In genomic region chr5:3501564-3502001, GRCm38 (mm10) we compare ENCODE assay signal across 8 mouse cellular contexts. TPM values are rescaled to one million over a fixed set of nuclear protein-coding genes. Genes with fewer than 3 reads are reported as not detected.
DNase-seq lines count a peak whose midpoint lies in the region; ATAC-seq and TF ChIP-seq lines count a peak whose summit lies in the region.

No protein-coding gene starts in this region.

- in situ Hi-C loops in CH12.LX (cut with MboI; ENCODE audit: low pct_ligation_motif_present, low pct_unique_long_range_greater_than_20kb, low sequenced_read_pairs), result no loop called here

- dilution Hi-C loops in CH12.LX (cut with MboI; ENCODE audit: extremely low pct_ligation_motif_present, extremely low pct_unique_long_range_greater_than_20kb, low sequenced_read_pairs), result no loop called here

- H3K36me3 ChIP-seq in CH12.LX (replicated peaks in 1 of 2; ENCODE audit: control insufficient read depth in 1 of 2, insufficient read depth in 1 of 2, low read length in 1 of 2), result peaks cover 4 to 30% of the 10 kb centered on the region in 2 experiments
- H3K36me3 ChIP-seq in heart, embryonic 14.5 days (ENCODE audit: control insufficient read depth, insufficient read depth, low read length), result no peaks in the 10 kb centered on the region
- no peaks in the 10 kb centered on the region for H3K36me3 ChIP-seq in limb, embryonic 10.5 days

- peaks cover 42 to 97% of the 10 kb centered on the region in 2 experiments for H3K4me1 ChIP-seq in CH12.LX (ENCODE audit: control insufficient read depth in 1 of 2, insufficient read depth in 2 of 2)
- H3K4me1 ChIP-seq in heart, embryonic 14.5 days (ENCODE audit: control insufficient read depth in 2 of 2, insufficient read depth in 2 of 2, low read length in 2 of 2), result peaks cover 18 to 31% of the 10 kb centered on the region in 2 experiments
- H3K4me1 ChIP-seq in limb, embryonic 10.5 days, result peaks cover 27% of the 10 kb centered on the region

- peaks cover 77% of the 10 kb centered on the region for H3K79me2 ChIP-seq in CH12.LX (replicated peaks; ENCODE audit: control insufficient read depth, extremely low read depth, insufficient read depth, poor library complexity, severe bottlenecking)

- no peaks in the 10 kb centered on the region for H3K27me3 ChIP-seq in CH12.LX (replicated peaks)
- H3K27me3 ChIP-seq in heart, embryonic 14.5 days (ENCODE audit: control insufficient read depth, insufficient read depth, low read length), result no peaks in the 10 kb centered on the region
- no peaks in the 10 kb centered on the region for H3K27me3 ChIP-seq in limb, embryonic 10.5 days (ENCODE audit: low read depth, poor library complexity, severe bottlenecking)

- no peak for TF ChIP-seq CTCF in CH12.LX (conservative IDR thresholded peaks at IDR 0.05 in 1 of 2, IDR thresholded peaks at IDR 0.05 in 1 of 2; ENCODE audit: low read depth in 2 of 2, low read length in 2 of 2)

- peak overlapping the region; percentile 99 for H3K27ac ChIP-seq in CH12.LX (ENCODE audit: insufficient read depth, low read depth)
- H3K27ac ChIP-seq in heart, embryonic 14.5 days (replicated peaks in 1 of 2; ENCODE audit: control insufficient read depth in 1 of 2, insufficient read depth in 1 of 2, low read depth in 2 of 2, low read length in 2 of 2), result no peak overlapping the region; a peak in 1 of 4 replicates
- peak overlapping the region; percentile 19; the same call in 1 of the 2 replicates for H3K27ac ChIP-seq in limb, embryonic 10.5 days

- no peak for ATAC-seq in heart, embryonic 14.5 days (ENCODE audit: insufficient number of reproducible peaks, insufficient read depth, low FRiP score, low read depth)

- intact Hi-C loops in left cerebral cortex, postnatal 25 days (cut with DNase I), result no loop called here
- intact Hi-C loops in left cerebral cortex, postnatal 4 days (cut with DNase I), result no loop called here

- TF ChIP-seq RAD21 in CH12.LX (IDR thresholded peaks at IDR 0.05; ENCODE audit: low read depth, low read length), result no peak; the same call in none of the 2 replicates

- H3K4me2 ChIP-seq in CH12.LX (ENCODE audit: insufficient read depth, low read depth, poor library complexity, severe bottlenecking), result peak overlapping the region; percentile 85
- H3K4me2 ChIP-seq in heart, embryonic 14.5 days (ENCODE audit: low read length), result peak overlapping the region; percentile 19; the same call in 1 of the 2 replicates

- 0 out of 2 replicates have a peak, but pooled peaks have one; percentile 24 for TF ChIP-seq POLR2A in CH12.LX (IDR thresholded peaks at IDR 0.05; ENCODE audit: low read depth, low read length)

- no peak overlapping the region for H3K4me3 ChIP-seq in CH12.LX (replicated peaks in 1 of 3; ENCODE audit: low read depth in 2 of 3, low read length in 2 of 3, poor library complexity in 1 of 3)
- no peak overlapping the region for H3K4me3 ChIP-seq in heart, embryonic 14.5 days (ENCODE audit: control insufficient read depth in 1 of 2, insufficient read depth in 1 of 2, low read depth in 1 of 2, low read length in 2 of 2)
- no peak overlapping the region for H3K4me3 ChIP-seq in limb, embryonic 10.5 days

- TF ChIP-seq EP300 in CH12.LX (IDR thresholded peaks at IDR 0.05; ENCODE audit: low read length), result peak; percentile 89

- 38% methylated on average over 8 of the region's 8 CpGs for WGBS in heart, embryonic 14.5 days
- WGBS in limb, embryonic 10.5 days, result 13% methylated on average over 8 of the region's 8 CpGs

- no peaks in the 10 kb centered on the region for H3K9me3 ChIP-seq in CH12.LX (replicated peaks; ENCODE audit: low read length)
- H3K9me3 ChIP-seq in heart, embryonic 14.5 days (ENCODE audit: control insufficient read depth, low read length), result no peaks in the 10 kb centered on the region
- no peaks in the 10 kb centered on the region for H3K9me3 ChIP-seq in limb, embryonic 10.5 days (replicated peaks)

- H3K9ac ChIP-seq in CH12.LX (ENCODE audit: insufficient read depth, low read depth), result peak overlapping the region; percentile 90
- 0 out of 2 replicates have a peak overlapping the region, but pooled peaks have one; percentile 21 for H3K9ac ChIP-seq in heart, embryonic 14.5 days (ENCODE audit: low read length)

- DNase-seq in 3134 (ENCODE audit: extremely low read depth, insufficient read length, low spot score) (peak; percentile 64), CH12.LX (ENCODE audit: extremely low read depth) (peak; percentile 92)
- DNase-seq in limb, embryonic 10.5 days (ENCODE audit: low spot score), result no peak
- no peak for DNase-seq in testis, postnatal 10 days (ENCODE audit: low spot score)
- DNase-seq in left cerebral cortex, postnatal 25 days (ENCODE audit: low spot score in 2 of 2), result no peak
- DNase-seq in layer of hippocampus, adult 9-11 months, result no peak
- no peak for DNase-seq in left cerebral cortex, postnatal 4 days

TF ChIP-seq in CH12.LX, 34 proteins besides CTCF, POLR2A, EP300 and RAD21:
- TF ChIP-seq ZKSCAN1 (IDR thresholded peaks at IDR 0.05; ENCODE audit: borderline replicate concordance, low read depth, low read length) (peak; percentile 76), UBTF (IDR thresholded peaks at IDR 0.05; ENCODE audit: low read depth, low read length) (no peak), POLR2AphosphoS2 (IDR thresholded peaks at IDR 0.05; ENCODE audit: low read depth, low read length) (no peak), CHD2 (IDR thresholded peaks at IDR 0.05; ENCODE audit: low read length) (peak; percentile 74), NRF1 (IDR thresholded peaks at IDR 0.05; ENCODE audit: low read depth, low read length) (no peak), ZMIZ1 (IDR thresholded peaks at IDR 0.05; ENCODE audit: low read depth, low read length) (no peak), ETS1 (conservative IDR thresholded peaks at IDR 0.05; ENCODE audit: low read depth, low read length) (peak; percentile 97), RCOR1 (conservative IDR thresholded peaks at IDR 0.05; ENCODE audit: low read depth, low read length) (peak; percentile 78), MAX (IDR thresholded peaks at IDR 0.05; ENCODE audit: low read length) (peak; percentile 78), USF1 (IDR thresholded peaks at IDR 0.05; ENCODE audit: low read depth, low read length) (no peak), GABPA (IDR thresholded peaks at IDR 0.05; ENCODE audit: insufficient replicate concordance, low read depth, low read length) (no peak), E2F4 (IDR thresholded peaks at IDR 0.05; ENCODE audit: insufficient replicate concordance, low read depth, low read length) (no peak), IRF4 (IDR thresholded peaks at IDR 0.05; ENCODE audit: low read depth, low read length) (peak; percentile 85), USF2 (conservative IDR thresholded peaks at IDR 0.05; ENCODE audit: low read depth, low read length) (no peak), SMC3 (IDR thresholded peaks at IDR 0.05; ENCODE audit: low read depth, low read length) (0 out of 2 replicates have a peak, but pooled peaks have one; percentile 15), HCFC1 (IDR thresholded peaks at IDR 0.05; ENCODE audit: low read depth, low read length) (peak; percentile 29; the same call in 1 of the 2 replicates), ZC3H11A (IDR thresholded peaks at IDR 0.05; ENCODE audit: low read depth, low read length) (no peak), BHLHE40 (IDR thresholded peaks at IDR 0.05; ENCODE audit: low read depth, low read length) (peak; percentile 66), MEF2A (IDR thresholded peaks at IDR 0.05; ENCODE audit: borderline replicate concordance, low read depth, low read length) (peak; percentile 100), MAFK (IDR thresholded peaks at IDR 0.05; ENCODE audit: insufficient replicate concordance, low read length) (0 out of 2 replicates have a peak, but pooled peaks have one; percentile 60), KAT2A (IDR thresholded peaks at IDR 0.05; ENCODE audit: insufficient replicate concordance, low read length) (0 out of 2 replicates have a peak, but pooled peaks have one; percentile 51), MYC (IDR thresholded peaks at IDR 0.05; ENCODE audit: low read depth, low read length) (peak; percentile 77), PAX5 (IDR thresholded peaks at IDR 0.05; ENCODE audit: low read length) (no peak), ZNF384 (IDR thresholded peaks at IDR 0.05; ENCODE audit: low read depth, low read length) (peak; percentile 33; the same call in 1 of the 2 replicates), ELF1 (IDR thresholded peaks at IDR 0.05; ENCODE audit: low read depth, low read length) (peak; percentile 78), MAZ (IDR thresholded peaks at IDR 0.05; ENCODE audit: low read depth, low read length) (peak; percentile 92), NELFE (IDR thresholded peaks at IDR 0.05; ENCODE audit: low read depth, low read length) (0 out of 2 replicates have a peak, but pooled peaks have one; percentile 30), TCF12 (IDR thresholded peaks at IDR 0.05; ENCODE audit: low read depth, low read length) (peak; percentile 82; the same call in 1 of the 2 replicates), TBP (conservative IDR thresholded peaks at IDR 0.05; ENCODE audit: low read depth, low read length) (peak; percentile 59; the same call in 1 of the 2 replicates), CHD1 (IDR thresholded peaks at IDR 0.05; ENCODE audit: low read depth, low read length) (no peak; the same call in 1 of the 2 replicates), JUND (conservative IDR thresholded peaks at IDR 0.05; ENCODE audit: low read depth, low read length) (peak; percentile 59), MXI1 (IDR thresholded peaks at IDR 0.05; ENCODE audit: low read depth, low read length) (no peak), JUN (IDR thresholded peaks at IDR 0.05; ENCODE audit: insufficient read depth, low read depth, low read length) (peak; percentile 88), SIN3A (IDR thresholded peaks at IDR 0.05; ENCODE audit: low read length) (peak; percentile 45; the same call in 1 of the 2 replicates)

RNA-seq across cellular contexts. Expression of gene Fam133b, which starts 42.0 kb away (rescaled TPM):
- total RNA-seq in CH12.LX (2012; rRNA removed), result 23.2 and 31.2 TPM in 2 replicates
- 55.9 and 63.0 TPM in 2 replicates for total RNA-seq in CH12.LX (2014; rRNA removed)
- polyA plus RNA-seq in CH12.LX (2012; ENCODE audit: insufficient read length, low read depth), result 66.1 and 70.8 TPM in 2 replicates
- 17.1 and 20.1 TPM in 2 replicates for polyA plus RNA-seq in heart, embryonic 14.5 days (2014; fragmentation: Nextera tagmentation; extraction: Ambion mirVana)
- 27.6 and 32.3 TPM in 2 replicates for polyA plus RNA-seq in limb, embryonic 10.5 days (2016; fragmentation: Nextera tagmentation; extraction: Ambion mirVana)
- total RNA-seq in left cerebral cortex, postnatal 25 days (2021), result 10 to 100 TPM; 38.1 to 41.7 TPM
- total RNA-seq in left cerebral cortex, postnatal 4 days (2021), result 10 to 100 TPM; 42.1 to 50.1 TPM

Comparison
In these comparisons a context has a peak if more than half of its experiments do, and no peak if none do; other contexts are left out.
1. DNase-seq: peak in 3134 (single experiment) and CH12.LX (single experiment); none in limb, embryonic 10.5 days (single experiment), testis, postnatal 10 days (single experiment), left cerebral cortex, postnatal 25 days (0 of 2), layer of hippocampus, adult 9-11 months (single experiment) and left cerebral cortex, postnatal 4 days (single experiment).
2. H3K27ac ChIP-seq: peak in CH12.LX (single experiment) and limb, embryonic 10.5 days (single experiment); none in heart, embryonic 14.5 days (0 of 2).